Mouse (Mus musculus): ENCODE measurements at regions not wholly inside any gene's neighbourhood (a gene's known extent, or its start where the extent isn't known, plus 50 kb on each side); places are given as distances from the start of the nearest gene placed in this dataset.

GRCm38 (mm10) chr12:16277567-16278332 lies 333.0 kb downstream of the Lpin1 start:
- Histone ChIP-seq H3K27ac (ENCODE audit: insufficient read depth, low read length) (no peak overlapping the region), H3K27me3 (ENCODE audit: control insufficient read depth, insufficient read depth, low read length) (no peaks in the 10 kb centered on the region), H3K4me3 (replicated peaks; ENCODE audit: insufficient read depth, low read depth, low read length) (no peak overlapping the region), H3K4me1 (ENCODE audit: control insufficient read depth, insufficient read depth, low read length) (no peaks in the 10 kb centered on the region; the same call in 1 of the 2 replicates)
- 55% methylated on average over 4 of the region's 4 CpGs for WGBS
- no peak for DNase-seq
- TF ChIP-seq POLR2A (IDR thresholded peaks at IDR 0.05; ENCODE audit: borderline replicate concordance, insufficient read depth, low read length) (no peak), CTCF (IDR thresholded peaks at IDR 0.05; ENCODE audit: borderline replicate concordance, insufficient read depth, low read depth, low read length) (no peak)

GRCm38 (mm10) chr12:16277144-16277543 lies 333.6 kb downstream of the Lpin1 start:
- H3K27ac ChIP-seq (ENCODE audit: insufficient read depth, low read length): no peak overlapping the region
- no peak overlapping the region for H3K4me3 ChIP-seq (replicated peaks; ENCODE audit: insufficient read depth, low read depth, low read length)
- H3K27me3 ChIP-seq (ENCODE audit: control insufficient read depth, insufficient read depth, low read length): no peaks in the 10 kb centered on the region
- no peaks in the 10 kb centered on the region; the same call in 1 of the 2 replicates for H3K4me1 ChIP-seq (ENCODE audit: control insufficient read depth, insufficient read depth, low read length)
- DNase-seq: no peak
- 66% methylated on average over 2 of the region's 2 CpGs for WGBS
- TF ChIP-seq POLR2A (IDR thresholded peaks at IDR 0.05; ENCODE audit: borderline replicate concordance, insufficient read depth, low read length) (no peak), CTCF (IDR thresholded peaks at IDR 0.05; ENCODE audit: borderline replicate concordance, insufficient read depth, low read depth, low read length) (no peak)

- 92% methylated on average over 4 of the region's 4 CpGs for WGBS
These were observed 334.5 kb downstream of the Lpin1 start for GRCm38 (mm10) chr12:16276301-16276700.

GRCm38 (mm10) chr12:16272441-16272840 lies 338.3 kb downstream of the Lpin1 start:
- Histone ChIP-seq H3K4me3 (replicated peaks; ENCODE audit: insufficient read depth, low read depth, low read length) (no peak overlapping the region), H3K27ac (ENCODE audit: insufficient read depth, low read length) (no peak overlapping the region), H3K4me1 (ENCODE audit: control insufficient read depth, insufficient read depth, low read length) (no peaks in the 10 kb centered on the region; the same call in 1 of the 2 replicates), H3K27me3 (ENCODE audit: control insufficient read depth, insufficient read depth, low read length) (no peaks in the 10 kb centered on the region)
- no peak for DNase-seq
- TF ChIP-seq CTCF (IDR thresholded peaks at IDR 0.05; ENCODE audit: borderline replicate concordance, insufficient read depth, low read depth, low read length) (no peak), POLR2A (IDR thresholded peaks at IDR 0.05; ENCODE audit: borderline replicate concordance, insufficient read depth, low read length) (no peak)

More at GRCm38 (mm10) chr12:16276301-16276700, 334.5 kb downstream of the Lpin1 start:
- Histone ChIP-seq H3K27ac (ENCODE audit: insufficient read depth, low read length) (no peak overlapping the region), H3K27me3 (ENCODE audit: control insufficient read depth, insufficient read depth, low read length) (no peaks in the 10 kb centered on the region), H3K4me3 (replicated peaks; ENCODE audit: insufficient read depth, low read depth, low read length) (no peak overlapping the region), H3K4me1 (ENCODE audit: control insufficient read depth, insufficient read depth, low read length) (no peaks in the 10 kb centered on the region; the same call in 1 of the 2 replicates)
- TF ChIP-seq CTCF (IDR thresholded peaks at IDR 0.05; ENCODE audit: borderline replicate concordance, insufficient read depth, low read depth, low read length) (no peak), POLR2A (IDR thresholded peaks at IDR 0.05; ENCODE audit: borderline replicate concordance, insufficient read depth, low read length) (no peak)
- no peak for DNase-seq

GRCm38 (mm10) chr12:16270876-16271275 lies 339.9 kb downstream of the Lpin1 start:
- Histone ChIP-seq H3K4me3 (replicated peaks; ENCODE audit: insufficient read depth, low read depth, low read length) (no peak overlapping the region), H3K27ac (ENCODE audit: insufficient read depth, low read length) (no peak overlapping the region), H3K4me1 (ENCODE audit: control insufficient read depth, insufficient read depth, low read length) (no peaks in the 10 kb centered on the region), H3K27me3 (ENCODE audit: control insufficient read depth, insufficient read depth, low read length) (no peaks in the 10 kb centered on the region)
- no peak for TF ChIP-seq CTCF (IDR thresholded peaks at IDR 0.05; ENCODE audit: borderline replicate concordance, insufficient read depth, low read depth, low read length)
- TF ChIP-seq POLR2A (IDR thresholded peaks at IDR 0.05; ENCODE audit: borderline replicate concordance, insufficient read depth, low read length): no peak
- 70% methylated on average over 7 of the region's 7 CpGs for WGBS
- DNase-seq: no peak

GRCm38 (mm10) chr12:16269706-16270105 lies 341.1 kb downstream of the Lpin1 start:
- TF ChIP-seq CTCF (IDR thresholded peaks at IDR 0.05; ENCODE audit: borderline replicate concordance, insufficient read depth, low read depth, low read length) (no peak), POLR2A (IDR thresholded peaks at IDR 0.05; ENCODE audit: borderline replicate concordance, insufficient read depth, low read length) (no peak)
- Histone ChIP-seq H3K27me3 (ENCODE audit: control insufficient read depth, insufficient read depth, low read length) (no peaks in the 10 kb centered on the region), H3K27ac (ENCODE audit: insufficient read depth, low read length) (no peak overlapping the region), H3K4me1 (ENCODE audit: control insufficient read depth, insufficient read depth, low read length) (no peaks in the 10 kb centered on the region), H3K4me3 (replicated peaks; ENCODE audit: insufficient read depth, low read depth, low read length) (no peak overlapping the region)
- 76% methylated on average over 4 of the region's 4 CpGs for WGBS
- no peak for DNase-seq

GRCm38 (mm10) chr12:16268621-16269165 lies 342.1 kb downstream of the Lpin1 start:
- no peaks in the 10 kb centered on the region for H3K27me3 ChIP-seq (ENCODE audit: control insufficient read depth, insufficient read depth, low read length)
- WGBS: 83% methylated on average over 8 of the region's 8 CpGs
- TF ChIP-seq POLR2A (IDR thresholded peaks at IDR 0.05; ENCODE audit: borderline replicate concordance, insufficient read depth, low read length) (no peak), CTCF (IDR thresholded peaks at IDR 0.05; ENCODE audit: borderline replicate concordance, insufficient read depth, low read depth, low read length) (no peak)

GRCm38 (mm10) chr12:16261465-16261864 lies 349.3 kb downstream of the Lpin1 start:
- H3K4me1 ChIP-seq (ENCODE audit: control insufficient read depth, insufficient read depth, low read length): no peaks in the 10 kb centered on the region
- no peak for TF ChIP-seq CTCF (IDR thresholded peaks at IDR 0.05; ENCODE audit: borderline replicate concordance, insufficient read depth, low read depth, low read length)
- no peak for TF ChIP-seq POLR2A (IDR thresholded peaks at IDR 0.05; ENCODE audit: borderline replicate concordance, insufficient read depth, low read length)
- H3K27ac ChIP-seq (ENCODE audit: insufficient read depth, low read length): no peak overlapping the region
- DNase-seq: no peak
- no peaks in the 10 kb centered on the region; the same call in 1 of the 2 replicates for H3K27me3 ChIP-seq (ENCODE audit: control insufficient read depth, insufficient read depth, low read length)
- no peak overlapping the region for H3K4me3 ChIP-seq (replicated peaks; ENCODE audit: insufficient read depth, low read depth, low read length)
- WGBS: 48% methylated on average over 4 of the region's 4 CpGs

More at GRCm38 (mm10) chr12:16268621-16269165, 342.1 kb downstream of the Lpin1 start:
- no peak for DNase-seq
- no peaks in the 10 kb centered on the region for H3K4me1 ChIP-seq (ENCODE audit: control insufficient read depth, insufficient read depth, low read length)
- no peak overlapping the region for H3K27ac ChIP-seq (ENCODE audit: insufficient read depth, low read length)
- H3K4me3 ChIP-seq (replicated peaks; ENCODE audit: insufficient read depth, low read depth, low read length): no peak overlapping the region
